Mouse (Mus musculus) left cerebral cortex, postnatal 14 days (tissue): Measurements from ENCODE around the gene Rere. TPM values are rescaled to one million over a fixed set of nuclear protein-coding genes. Genes with fewer than 3 reads are reported as not detected.
"Not testable (repeated sequence)": the region's sequence is repeated elsewhere in the genome, so short reads cannot be mapped to it uniquely, and the experiment has no call there.

Experiments
- DNase-seq, 2 experiments: peaks; one replicate each; pipeline ENCODE4 v3.0.0; 2021 to 2022; ENCODE audit warnings: low spot score in 2 of 2, mixed read lengths in 1 of 2
- intact Hi-C: fragments of 180-260 bp; cut with DNase I; formaldehyde crosslinking; loops from one replicate; pipeline ENCODE4 v1.15.1; 2025
- total RNA-seq, 2 experiments: library from RNA; stranded (reverse); gene quantifications; 2 replicates each; pipeline ENCODE4 v1.2.3; 2021

Gene Rere
- total RNA-seq, 2 experiments from 2014 or later, result 95.6 to 100 TPM

- no peak for DNase-seq
- intact Hi-C loops, result no loop called here
Observed at GRCm38 (mm10) chr4:150578021-150578420, 296.6 kb downstream of the Rere start.

- intact Hi-C loops, result no loop called here
- DNase-seq, result no peak
Observed at GRCm38 (mm10) chr4:150581931-150582723, 300.7 kb downstream of the Rere start.

GRCm38 (mm10) chr4:150582966-150583776 lies 301.7 kb downstream of the Rere start:
- intact Hi-C loops, result no loop called here
- peak; percentile 66 to 88 for DNase-seq

GRCm38 (mm10) chr4:150583777-150584135 lies 302.3 kb downstream of the Rere start:
- no peak for DNase-seq
- intact Hi-C loops, result no loop called here

DNA sequence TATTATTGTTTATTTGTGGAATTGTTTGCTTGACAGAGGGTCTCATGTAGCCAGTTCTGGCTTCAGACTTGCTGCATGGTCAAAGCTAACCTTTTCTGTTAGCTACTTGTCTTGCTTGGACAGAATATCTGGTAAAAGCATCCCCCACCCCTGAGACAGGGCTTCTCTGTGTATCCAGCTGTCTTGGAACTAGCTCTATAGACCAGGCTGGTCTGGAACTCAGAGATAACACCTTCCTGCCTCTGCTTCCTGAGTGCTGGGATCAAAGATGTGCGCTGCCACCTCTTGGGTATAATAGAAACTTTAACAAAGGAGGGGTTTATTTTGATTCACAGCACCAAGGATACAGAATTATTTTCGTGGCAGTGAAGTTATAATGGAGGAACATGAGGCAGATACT lies 304.4 kb downstream of the Rere start:
- intact Hi-C loops, result no loop called here
- DNase-seq, result no peak

DNA sequence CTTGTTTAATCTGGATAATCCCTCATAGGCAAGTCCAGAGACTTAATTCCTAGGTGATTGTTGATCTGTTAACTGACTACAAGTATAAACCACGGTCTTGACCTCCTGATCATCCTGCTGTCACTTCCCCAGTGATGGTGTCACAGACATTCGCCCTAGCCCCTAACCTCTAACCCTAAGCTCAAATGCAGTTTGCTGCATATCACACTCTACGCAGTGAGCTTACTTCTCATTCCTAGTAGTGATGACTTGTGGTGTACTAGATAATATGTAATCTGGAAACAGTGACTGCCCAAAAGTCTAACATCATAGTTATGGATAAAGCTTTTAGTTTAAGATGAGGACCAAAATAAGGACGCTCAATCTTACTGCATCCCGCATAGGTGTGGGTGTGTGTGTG lies 304.8 kb downstream of the Rere start:
- no peak for DNase-seq
- intact Hi-C loops, result no loop called here

DNA sequence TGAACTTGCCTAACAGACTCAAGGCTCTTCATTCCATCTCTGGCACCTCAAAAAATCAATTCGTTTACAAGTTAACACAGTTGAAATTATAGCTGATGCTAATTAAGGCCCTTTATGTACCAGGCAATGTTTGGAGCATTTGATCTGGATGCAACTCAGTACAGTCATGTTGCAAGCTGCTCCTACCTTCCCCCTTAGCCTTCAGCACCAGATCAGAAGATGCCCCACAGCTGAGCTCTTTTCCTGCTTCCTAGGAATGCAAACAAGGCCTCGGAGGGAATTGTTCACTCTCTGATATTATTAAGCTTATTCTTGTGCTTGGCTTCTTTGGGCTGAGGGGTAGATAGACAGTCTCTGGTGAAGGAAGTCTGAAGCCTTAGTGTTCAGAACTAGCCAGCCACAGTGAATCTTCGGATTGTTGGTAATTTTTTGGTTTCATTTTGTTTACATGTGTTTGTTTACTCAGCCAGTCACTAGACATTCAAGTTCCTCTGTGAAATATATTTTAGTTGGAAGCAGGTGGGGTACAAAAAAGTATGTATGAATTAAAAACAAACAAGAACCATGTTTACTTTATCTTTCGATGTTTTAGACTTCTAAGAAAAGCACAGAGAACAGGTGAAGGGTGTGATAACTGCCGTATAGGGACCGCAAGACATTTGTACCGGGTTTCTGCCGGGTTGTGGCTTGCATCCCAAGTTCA lies 306.3 kb downstream of the Rere start:
- DNase-seq, result no peak
- intact Hi-C loops, result no loop called here

DNA sequence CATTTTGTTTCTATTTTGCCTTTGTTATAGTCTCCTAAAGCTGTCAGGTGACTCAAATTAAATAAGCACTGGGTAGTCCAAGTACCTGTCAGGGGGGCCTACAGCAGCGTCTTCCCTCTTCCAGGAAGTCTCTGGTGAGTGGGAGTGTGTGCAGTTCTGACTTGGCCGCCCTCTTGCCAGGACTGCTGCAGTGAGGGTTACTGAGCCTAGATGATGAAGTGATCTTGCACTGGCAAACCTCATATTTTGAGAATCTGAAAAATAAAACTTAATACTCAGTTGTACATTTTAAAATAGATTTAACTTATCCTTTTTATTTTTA lies 306.8 kb downstream of the Rere start:
- intact Hi-C loops, result no loop called here
- no peak for DNase-seq

- intact Hi-C loops, result no loop called here
- no peak for DNase-seq
Observed at GRCm38 (mm10) chr4:150590621-150591282, 309.3 kb downstream of the Rere start.

- intact Hi-C loops, result no loop called here
- no peak for DNase-seq
Observed at GRCm38 (mm10) chr4:150591602-150592001, 310.2 kb downstream of the Rere start.

- intact Hi-C loops, result no loop called here
- no peak for DNase-seq
Observed at GRCm38 (mm10) chr4:150592087-150592486, 310.6 kb downstream of the Rere start.

DNA sequence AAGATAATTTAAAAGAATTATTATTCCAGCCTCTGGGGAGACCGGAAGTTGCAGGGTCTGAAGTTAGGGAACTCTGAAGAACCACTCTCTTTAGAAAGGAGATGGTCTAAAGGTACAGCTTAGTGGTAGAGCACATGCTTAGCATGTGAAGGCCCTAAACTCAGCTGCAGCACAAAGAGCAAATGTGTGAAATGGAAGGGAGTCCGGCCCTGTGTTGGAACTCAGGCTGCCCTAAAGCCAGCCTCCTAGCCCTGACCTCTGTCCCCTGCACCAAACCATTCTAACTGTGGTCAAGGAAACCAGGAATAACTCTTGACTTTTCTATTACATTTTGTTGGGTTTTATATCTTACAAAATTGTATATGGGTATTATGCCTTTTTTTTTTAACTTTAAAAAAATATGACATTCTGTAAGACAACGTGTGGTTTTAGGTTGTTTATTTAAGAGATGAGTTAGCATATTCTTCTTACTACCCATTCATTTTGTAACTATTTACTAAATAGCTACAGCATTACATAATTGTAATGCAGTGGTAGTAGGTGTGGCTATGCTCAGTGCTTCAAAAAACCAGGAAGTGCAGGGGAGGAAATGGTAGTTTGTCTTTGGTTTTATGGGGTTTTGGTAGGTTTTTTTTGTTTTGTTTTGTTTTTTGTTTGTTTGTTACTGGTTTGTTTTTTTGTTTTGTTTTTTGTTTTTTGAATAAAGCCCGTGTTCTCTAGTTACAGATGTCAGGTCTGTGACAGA lies 312.2 kb downstream of the Rere start:
- intact Hi-C loops, result no loop called here
- DNase-seq, result no peak

GRCm38 (mm10) chr4:150594298-150594829 lies 312.9 kb downstream of the Rere start:
- intact Hi-C loops, result no loop called here
- DNase-seq, result no peak

GRCm38 (mm10) chr4:150595071-150595470 lies 313.6 kb downstream of the Rere start:
- intact Hi-C loops, result no loop called here
- DNase-seq, result no peak

- DNase-seq, result no peak
- intact Hi-C loops, result no loop called here
Observed at GRCm38 (mm10) chr4:150595991-150596390, 314.5 kb downstream of the Rere start.

GRCm38 (mm10) chr4:150598686-150599085 lies 317.2 kb downstream of the Rere start:
- DNase-seq, result peak; percentile 37 to 52
- intact Hi-C loops, result no loop called here

GRCm38 (mm10) chr4:150599119-150599992 lies 317.9 kb downstream of the Rere start:
- DNase-seq, result peak in 1 of 2 experiments; percentile 57
- intact Hi-C loops, result no loop called here

GRCm38 (mm10) chr4:150600503-150600902 lies 319.1 kb downstream of the Rere start:
- DNase-seq, intact Hi-C loops: not testable (repeated sequence)
